Mouse (Mus musculus) cerebellum, adult 18-20 months (tissue): ENCODE data around the gene Taok3.

Source experiments
- DNase-seq, 2 experiments: peaks; one replicate each; pipeline ENCODE4 v3.0.0; 2021

The Taok3 gene

DNA sequence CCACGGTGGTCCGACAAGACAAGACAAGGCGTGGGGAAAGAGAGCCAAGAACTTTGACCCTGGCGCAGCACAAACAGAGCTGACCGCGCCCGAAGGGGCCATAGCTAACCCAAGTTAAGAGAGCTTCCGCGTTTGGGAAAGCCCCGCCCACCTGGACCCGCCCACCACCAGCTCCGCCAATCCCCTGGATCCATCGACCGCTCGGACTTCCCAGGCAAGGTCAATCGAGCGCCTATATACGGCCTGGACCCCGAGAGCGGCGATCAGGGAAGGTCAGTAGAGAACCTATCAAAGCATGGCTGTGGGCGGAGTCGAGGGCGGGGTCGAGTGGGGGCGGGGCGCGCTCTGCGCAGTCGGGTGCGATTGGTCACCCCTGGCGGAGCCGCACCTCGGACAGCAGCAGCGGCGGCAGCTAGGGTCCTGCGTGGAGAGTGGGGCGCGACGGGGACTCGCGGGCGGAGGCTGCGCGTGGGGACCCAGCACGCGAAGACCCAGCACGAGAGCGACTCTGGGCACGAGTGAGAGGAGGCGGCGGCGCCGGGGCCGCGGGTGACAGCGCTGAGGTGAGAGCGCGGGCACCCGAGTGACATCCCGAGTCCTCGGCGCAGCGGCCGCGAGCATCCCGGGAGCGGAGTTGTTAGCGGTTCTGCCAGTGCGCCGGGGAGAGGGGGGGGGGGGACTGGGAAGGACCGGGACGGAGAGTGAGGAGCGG lies at the start of gene Taok3:
Gene Taok3 (plus strand): TSS at position 353 of the 712 bp plus-strand sequence.
- peak; percentile 99 for DNase-seq

DNA sequence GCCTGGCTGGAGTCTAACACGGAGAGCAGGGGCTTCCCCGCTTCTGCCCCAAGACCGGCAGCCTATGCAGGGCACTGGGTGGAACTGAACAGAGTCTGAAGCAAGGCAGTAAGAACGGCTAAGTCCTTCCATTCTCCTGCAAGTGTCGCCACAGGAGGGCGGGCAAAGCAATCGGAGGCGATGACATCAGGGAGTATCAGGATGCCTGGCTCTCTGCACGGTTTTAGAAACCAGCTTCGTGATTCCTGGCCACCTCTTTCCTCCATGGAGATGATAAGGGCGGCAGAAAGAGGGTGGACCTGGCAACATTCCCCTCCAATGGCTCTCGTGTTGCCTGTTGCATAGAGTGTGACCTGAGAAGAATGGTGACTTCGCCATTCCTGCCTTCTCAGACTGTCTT lies 32.2 kb upstream of the Taok3 start:
- peak; percentile 27 to 35 for DNase-seq

DNA sequence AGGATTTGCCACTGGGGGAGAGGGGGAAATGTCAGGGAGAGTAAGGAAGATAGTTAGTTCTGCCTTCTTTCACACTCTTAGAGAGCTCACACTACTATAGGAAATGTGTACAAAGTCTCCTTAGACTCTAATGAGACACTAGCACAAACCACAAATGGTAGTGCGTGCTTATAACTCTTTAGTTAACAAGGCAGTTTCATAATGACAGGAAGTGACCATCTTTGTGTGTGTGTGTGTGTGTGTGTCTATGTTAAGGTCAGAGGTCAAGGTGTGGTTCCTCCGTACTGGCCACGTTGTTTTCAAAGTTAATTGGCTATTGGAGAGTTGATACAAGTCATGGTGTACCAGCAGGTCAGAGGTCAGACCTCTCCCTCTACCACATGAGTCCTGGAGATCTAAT lies 30.8 kb upstream of the Taok3 start:
- DNase-seq = no peak

DNA sequence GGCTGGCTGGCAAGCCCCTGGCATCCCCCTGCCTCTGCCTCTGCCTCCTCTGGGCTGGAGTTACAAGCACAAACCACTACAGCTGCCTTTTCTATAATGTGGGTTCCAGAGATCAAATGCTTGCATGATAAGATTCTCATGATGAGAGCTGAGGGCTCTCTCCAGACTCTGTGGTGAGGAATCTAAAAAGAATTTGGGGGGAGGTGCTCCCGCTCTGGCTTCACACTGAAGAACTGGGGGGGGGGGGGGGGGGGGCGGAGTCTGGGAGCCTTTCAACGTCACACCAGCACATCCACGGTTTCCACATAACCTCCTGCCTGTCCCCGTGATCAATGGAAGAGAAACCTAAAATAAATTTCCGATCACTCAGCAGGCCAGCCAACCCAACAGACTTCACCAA lies 30.1 kb upstream of the Taok3 start:
- no peak for DNase-seq

DNA sequence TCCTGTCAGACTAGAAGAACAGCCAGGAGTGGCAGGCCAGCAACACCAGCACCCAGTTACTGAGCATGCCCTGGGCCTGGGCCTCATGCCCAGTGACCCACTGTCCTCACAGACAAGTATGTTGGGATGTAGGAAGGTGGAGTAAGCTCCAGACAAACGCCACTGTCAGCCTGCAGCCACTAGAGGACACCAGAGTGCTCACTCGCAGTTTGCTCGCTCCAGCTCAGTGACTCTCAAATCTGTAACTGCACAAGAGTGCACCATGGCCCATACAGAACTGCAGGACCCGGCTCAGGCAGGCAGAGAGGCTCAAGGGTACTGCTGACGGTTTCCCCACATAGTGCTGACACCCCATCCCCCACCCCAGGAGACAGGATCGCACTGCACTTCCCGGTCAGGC lies 25.5 kb upstream of the Taok3 start:
- DNase-seq = peak; percentile 65 to 69

DNA sequence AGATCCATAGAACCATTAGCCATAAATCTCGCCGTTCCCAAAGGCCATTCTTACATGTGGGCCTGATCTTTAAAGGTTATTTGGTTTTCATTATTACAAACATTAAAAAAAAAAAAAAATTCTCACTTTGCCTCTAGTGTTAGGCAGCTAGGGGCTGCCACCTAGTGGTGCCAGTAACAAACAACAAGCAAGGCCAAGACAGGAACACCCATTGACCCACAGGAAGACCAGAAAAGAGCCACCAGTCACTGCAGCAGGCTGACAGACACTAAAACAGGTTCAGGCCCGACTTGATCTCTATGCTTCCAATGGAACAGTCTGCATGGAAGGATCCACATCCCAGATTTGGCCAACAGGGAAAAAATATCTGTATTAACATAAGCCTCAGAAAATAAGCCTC lies 23.2 kb upstream of the Taok3 start:
- DNase-seq = peak; percentile 71 to 79

DNA sequence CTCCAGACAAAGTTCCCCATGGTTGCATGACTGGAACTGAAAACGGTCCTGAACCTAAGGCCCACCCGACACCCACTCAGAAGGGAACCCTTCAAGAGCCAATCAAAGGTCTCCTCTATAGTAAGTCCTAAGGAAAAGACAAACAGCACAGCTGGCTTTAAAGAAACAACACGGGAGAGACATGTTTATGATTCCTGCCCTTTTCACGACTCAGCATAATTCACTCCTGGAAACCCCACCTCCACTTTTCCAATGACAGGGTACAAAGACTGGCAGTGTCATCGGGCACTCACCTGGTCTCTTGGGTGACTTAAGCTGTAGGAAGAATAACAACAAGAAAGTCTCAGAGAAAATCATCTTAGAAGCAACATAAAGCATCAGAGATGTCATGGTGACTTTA lies 20.9 kb upstream of the Taok3 start:
- DNase-seq = no peak

DNA sequence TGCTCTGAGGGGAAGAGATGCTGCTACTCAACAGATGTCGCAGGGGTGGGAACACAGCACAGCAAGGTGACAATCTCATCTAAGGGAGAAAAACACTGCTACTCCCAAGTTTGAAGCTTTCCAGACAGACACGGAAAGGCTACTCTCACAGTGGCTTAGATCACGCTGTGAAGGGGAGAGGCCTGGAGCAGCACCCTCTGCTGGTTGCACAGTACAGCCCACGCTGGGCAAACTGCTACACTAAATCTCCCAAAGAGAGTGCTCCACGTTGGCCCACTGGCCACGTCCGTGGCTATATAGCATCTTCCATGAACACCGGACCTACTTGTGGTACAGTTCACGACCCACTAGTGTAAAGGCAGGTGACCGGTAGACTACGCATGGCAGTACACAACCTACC lies 20.2 kb upstream of the Taok3 start:
- DNase-seq = no peak

DNA sequence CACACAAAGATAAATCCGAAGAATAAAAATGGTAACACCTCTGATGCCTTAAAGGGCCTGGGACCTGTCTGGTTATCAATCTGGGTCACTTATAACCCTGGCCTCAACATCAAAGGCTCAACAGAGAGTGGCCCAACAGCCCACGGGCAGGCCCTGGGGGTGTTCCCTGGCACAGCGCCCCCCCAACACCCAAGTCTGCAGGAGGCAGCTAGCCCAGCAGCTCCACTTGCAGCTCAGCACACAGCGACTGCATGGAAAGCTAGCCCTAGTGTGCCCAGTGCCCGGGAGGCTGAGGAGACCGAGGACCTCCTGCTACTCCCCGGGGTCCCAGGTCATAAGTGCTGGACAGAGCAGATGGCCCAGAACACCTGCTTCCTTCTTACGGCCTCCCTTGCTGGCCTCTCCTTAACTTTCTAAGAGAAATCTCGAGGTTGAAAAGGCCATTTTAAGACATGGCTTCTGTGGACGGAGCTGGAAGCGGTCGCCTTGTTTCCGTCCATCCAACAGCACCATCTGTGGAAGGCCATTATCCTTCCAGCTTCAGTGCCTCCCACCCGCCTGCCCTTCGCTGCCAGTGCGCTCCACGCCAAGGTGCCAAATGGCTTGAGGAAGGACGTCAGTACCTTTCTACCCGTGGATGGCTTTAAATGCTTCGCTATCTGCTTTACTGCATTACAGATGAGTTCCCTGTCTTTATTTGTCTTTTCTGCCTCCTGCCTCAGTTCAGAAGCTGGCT lies 16.6 kb upstream of the Taok3 start:
- peak; percentile 67 to 75 for DNase-seq

DNA sequence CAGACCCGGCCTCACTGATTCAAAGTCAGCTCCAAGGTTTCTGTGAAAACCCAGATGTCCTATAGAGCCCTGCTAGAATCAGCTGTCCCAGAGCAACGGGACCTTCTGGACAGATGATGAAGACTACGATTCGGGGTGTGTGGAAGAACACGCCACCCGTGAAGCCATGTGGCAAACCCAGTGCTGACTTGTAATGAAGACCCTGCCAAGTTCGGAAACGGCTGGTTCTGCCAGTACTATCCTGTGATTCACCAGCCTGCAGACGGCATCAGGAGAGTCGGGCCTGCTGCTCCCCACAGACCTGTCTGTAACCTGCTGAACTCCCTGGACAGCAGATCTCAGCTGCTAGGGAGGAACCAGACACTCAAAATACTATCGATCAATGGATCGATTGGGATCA lies 15.6 kb upstream of the Taok3 start:
- DNase-seq = no peak

DNA sequence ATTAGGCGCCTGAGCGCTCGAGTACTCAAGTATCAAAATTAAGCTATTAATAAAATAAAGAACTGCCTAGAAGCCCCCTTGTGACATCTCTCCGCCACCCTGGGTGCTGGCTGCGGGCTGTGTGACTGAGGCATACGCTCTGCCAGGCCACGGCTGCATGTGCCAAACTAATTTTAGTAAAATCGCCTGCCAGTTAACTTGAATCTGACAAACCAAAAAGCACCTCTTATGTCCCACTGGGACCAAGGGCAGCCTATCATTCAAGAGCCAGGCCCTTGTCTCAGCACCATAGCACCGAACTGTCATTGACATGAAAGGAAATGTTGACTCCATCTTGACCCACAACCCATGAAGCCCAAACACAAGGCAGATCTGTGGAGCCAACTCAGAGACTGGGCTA lies 14.2 kb upstream of the Taok3 start:
- DNase-seq = peak; percentile 46 to 51

DNA sequence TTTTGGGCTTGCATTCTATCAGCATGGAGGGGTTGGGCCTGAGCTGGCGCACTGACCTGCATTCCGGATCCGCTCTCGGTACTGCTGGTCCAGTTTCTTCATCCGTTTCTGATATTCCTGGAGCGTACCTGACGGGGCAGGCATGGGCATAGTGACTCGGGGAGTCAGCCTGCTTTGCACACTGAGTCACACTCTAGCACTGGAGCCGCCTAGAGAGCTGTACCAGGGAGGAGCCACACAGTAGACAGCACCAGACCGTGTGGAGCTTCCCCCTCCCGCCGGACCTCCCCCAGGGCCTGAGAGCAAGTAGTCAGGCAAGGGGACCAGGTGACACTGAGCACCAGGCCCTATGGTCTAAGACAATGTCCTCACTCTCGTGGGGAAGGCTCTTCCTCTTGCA lies 11.6 kb upstream of the Taok3 start:
- no peak for DNase-seq

DNA sequence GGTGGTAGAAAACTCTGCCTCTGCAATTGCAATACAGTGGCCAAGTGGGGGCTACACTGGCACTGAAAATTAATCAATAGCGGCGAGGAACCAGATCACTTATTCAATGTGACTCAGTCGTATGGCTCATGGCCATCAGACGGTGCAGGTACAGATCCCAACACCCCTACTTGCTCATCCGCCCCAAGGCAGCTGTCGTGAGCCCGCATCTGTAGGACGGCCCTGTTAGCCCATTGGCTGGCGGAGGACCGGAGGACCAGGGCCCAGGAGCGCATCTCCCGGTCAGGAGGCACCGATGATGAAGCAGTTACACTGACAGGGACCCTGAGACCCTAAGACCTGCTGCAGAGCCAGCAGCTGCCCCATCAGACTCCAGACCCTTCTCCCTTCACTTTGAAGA lies 11.2 kb upstream of the Taok3 start:
- DNase-seq = no peak

DNA sequence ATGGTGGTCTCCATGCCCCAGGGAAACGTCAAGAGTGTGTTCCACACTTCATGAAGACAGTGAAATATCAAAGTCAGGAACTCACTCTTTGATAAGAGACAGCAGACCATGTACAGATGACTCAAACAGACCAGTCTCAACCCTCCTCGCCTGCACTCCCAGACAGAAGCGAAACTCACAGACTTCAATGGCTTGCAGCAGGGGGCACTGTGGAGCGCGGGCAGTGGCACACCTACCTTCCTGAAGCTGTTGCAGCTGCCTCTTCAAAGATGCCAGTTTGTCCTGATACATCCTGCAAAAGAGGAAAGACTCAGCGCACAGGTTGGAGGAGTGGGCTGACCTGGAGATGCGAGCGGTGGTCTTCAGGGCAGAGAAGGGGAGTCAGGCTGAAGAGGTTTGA lies 10.4 kb upstream of the Taok3 start:
- no peak for DNase-seq

DNA sequence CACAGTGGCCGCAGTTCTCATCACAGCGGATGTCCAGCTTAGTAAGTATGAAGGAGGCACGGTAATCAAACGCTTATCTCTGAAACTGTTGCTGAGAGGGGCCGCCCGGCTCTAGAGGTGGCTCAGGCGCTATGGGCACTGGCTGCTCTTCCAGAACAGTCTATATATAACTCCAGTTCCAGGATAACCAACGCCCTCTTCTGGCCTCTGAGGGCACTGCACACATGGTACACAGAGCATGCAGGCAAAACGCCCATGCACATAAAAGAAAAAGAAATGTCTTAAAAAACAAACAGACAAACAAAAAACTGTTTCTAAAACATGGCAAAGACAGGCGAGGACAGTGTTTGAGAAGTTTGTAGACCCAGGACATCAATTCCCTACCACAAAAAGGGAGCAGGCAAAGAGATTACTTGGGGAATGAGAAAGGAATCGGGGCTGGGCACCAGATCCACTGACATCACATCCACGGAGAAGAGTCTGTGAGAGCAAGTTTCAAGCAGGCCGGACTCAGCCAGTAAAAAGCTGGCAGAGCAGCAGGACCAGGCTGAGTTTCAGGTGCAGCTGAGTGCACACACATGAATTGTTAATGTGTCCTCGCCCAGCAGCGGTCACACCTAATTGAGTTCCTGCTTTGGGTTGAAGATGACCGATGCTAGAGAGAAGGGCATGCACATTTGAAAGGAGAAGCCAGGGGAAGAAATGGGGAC lies 8.7 kb upstream of the Taok3 start:
- no peak for DNase-seq

DNA sequence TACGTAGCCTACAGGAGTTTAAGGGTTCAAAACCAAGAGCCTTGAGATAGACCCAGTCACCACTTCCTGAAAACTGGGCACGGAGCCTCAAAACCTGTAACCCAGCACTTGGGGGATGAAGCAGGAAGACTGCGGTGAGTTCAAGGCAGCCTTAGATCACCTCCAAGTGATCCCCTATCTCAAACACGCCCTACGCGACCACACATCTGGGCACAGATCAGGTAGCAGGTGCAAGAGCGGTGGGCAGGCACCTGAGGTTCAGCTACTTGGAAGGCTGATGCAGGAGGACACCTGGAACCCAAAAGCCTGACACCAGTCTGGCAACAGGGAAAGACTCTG lies 8.2 kb upstream of the Taok3 start:
- DNase-seq = no peak

DNA sequence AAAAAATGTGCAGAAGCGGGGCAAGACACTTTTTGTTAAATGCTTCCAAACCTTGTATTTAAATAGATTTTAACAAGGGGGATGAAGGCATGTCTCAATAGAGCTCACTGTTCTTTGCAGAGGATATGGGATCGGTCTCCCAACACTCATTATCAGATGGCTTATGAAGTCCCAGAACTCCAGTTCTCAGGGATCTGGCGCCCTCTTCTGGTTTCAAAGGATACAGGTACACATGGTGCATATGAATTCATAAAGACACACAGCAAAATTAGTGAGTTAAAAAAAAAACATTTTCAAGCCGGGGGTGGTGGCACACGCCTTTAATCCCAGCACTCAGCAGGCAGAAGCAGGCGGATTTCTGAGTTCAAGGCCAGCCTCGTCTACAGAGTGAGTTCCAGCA lies 6.6 kb upstream of the Taok3 start:
- DNase-seq = peak in 1 of 2 experiments; percentile 37

DNA sequence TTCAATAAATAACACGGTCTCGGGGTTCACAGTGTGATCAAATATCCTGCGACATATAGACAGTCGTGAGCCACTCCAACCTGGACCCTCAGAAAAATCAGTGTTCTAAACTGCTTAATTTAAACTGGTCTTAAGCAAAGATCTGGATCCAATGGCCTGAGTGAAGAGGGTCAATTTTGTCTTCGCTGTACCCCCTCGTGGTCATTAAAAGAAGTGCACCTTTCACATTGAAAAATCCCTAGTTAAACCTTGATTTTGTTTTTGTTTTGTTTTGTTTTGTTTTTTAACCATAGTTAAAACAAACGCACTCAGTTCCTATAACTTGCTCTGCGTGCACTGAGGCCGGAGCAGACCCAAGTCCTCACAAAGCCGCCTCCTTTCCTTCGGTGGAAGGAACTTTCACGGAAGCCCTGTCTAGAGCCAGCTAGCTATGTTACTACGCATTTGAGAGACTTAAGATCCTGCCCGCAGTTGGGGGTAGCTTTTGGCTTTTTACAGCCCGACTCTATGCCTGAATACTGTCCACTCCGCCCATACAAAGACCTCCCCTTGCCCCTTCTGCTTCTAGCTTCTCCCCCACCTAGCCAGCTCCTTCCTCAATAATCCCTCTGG lies 5.2 kb upstream of the Taok3 start:
- peak in 1 of 2 experiments; percentile 45 for DNase-seq

DNA sequence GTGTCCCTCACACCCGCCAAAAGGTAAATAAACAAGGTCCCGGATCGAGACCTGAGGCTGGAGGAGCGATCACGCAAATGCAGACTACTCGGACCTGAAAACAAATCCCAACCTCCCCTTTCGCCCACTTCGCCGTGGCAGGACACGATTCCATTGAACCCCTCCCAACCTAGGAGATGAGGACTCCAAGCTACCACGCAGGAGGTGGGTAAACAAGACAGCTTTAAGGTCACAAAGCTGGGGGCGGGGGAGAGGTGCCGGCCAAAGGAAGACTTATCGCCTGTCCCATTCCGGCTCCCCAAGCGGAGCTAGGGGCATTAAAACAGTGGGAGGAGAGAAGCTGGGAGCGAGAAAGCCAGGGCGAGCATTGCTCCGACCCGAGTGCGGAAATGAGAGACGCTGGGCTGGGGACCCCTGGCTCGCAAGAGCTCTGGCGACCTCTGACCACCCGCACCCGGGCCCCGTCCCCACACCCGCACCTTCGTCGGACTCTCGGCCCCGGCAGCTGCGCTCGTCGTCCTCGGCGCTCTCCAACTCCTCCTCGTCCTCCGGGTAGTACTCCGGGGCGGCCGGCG lies 4.6 kb upstream of the Taok3 start:
- peak; percentile 53 to 59 for DNase-seq

DNA sequence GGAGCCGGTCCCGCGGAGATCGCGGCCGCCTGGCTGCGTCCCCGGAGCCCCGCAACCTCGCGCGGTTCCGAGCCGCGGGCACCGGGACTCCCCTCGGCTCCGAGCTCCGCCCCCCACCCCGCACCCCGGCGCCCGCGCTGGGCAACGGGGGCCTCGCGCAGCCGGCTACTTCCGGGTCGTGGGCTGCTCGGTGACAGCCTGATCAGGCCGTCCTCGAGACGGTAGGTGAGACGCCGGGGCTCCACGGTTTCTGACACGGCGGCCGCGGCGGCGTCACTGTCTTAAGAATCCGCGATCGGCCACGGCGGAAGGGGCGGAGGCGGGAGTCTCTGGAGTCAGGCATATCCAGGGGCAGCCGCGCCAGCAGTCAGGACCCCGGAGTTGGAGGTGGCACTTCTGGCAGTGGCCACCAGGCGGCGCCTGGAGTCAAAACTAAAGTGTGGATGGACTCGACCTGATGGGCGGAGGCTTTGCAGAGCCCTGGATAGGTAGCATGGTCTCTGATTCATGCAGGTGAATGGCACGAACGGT lies 4.0 kb upstream of the Taok3 start, which contains the start of gene Suds3:
Gene Suds3 (minus strand): TSS at position 278 of the 531 bp plus-strand sequence.
- DNase-seq = peak; percentile 96 to 100

DNA sequence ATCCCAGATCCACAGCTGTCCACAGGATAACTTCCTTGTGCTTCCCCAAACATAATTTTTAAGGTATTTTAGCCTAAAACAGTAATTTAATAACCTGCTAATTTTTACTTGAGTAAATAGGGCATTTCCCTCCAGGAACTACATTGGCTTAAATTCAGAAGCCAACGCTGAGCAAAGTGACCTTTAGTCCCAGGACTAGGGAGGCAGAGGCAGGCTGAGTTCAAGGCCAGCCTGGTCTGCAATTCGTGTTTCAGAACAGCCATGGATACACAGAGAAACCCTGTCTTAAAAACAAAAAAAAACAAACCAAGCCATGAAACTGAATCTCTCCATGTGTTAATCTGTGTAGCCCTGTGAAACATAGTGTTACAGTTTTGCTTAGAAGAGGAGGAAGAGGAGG lies 3.3 kb upstream of the Taok3 start:
- no peak for DNase-seq

DNA sequence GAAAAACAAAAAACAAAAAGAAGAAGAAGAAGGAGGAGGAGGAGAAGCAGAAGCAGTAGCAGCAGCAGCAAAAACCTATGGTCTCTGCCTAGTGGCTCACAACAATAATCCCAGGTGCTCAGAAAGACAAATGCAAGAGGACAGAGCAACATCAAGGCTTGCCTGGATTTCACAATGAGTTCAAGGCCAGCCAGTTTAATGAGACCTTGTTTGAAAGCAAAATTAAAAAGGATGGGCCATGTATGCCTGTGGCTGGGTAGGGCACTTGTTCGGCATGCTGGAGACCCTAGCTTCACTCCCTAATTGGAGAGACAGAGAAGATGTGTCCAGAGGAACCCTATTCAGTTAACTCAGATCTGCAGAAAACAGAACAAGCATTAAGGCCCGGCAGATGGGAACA lies 2.7 kb upstream of the Taok3 start:
- no peak for DNase-seq

DNA sequence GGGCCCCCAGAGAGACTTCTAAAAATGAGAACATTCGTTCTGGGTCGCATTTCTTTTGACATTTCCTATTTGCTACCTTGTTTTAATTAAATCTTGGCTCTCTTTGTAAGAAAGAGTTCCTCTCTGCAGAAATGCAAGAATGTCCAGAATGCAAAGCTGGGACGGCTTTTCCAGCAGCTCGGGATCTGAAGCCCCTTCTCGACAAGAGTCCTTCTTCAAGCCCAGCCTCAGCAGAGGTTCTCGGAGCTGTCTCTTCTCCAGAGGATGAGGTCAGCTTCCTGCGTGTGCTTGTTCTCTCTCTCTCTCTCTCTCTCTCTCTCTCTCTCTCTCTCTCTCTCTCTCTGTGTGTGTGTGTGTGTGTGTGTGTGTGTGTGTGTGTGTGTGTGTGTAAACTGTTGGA lies 2.2 kb upstream of the Taok3 start:
- no peak for DNase-seq
